Mouse (Mus musculus): Measurements from ENCODE around the gene Evc. TPM values are rescaled to one million over a fixed set of nuclear protein-coding genes. Genes with fewer than 3 reads are reported as not detected.

Evc gene
- under 1 TPM; 0.09 TPM for total RNA-seq (2023)

DNA sequence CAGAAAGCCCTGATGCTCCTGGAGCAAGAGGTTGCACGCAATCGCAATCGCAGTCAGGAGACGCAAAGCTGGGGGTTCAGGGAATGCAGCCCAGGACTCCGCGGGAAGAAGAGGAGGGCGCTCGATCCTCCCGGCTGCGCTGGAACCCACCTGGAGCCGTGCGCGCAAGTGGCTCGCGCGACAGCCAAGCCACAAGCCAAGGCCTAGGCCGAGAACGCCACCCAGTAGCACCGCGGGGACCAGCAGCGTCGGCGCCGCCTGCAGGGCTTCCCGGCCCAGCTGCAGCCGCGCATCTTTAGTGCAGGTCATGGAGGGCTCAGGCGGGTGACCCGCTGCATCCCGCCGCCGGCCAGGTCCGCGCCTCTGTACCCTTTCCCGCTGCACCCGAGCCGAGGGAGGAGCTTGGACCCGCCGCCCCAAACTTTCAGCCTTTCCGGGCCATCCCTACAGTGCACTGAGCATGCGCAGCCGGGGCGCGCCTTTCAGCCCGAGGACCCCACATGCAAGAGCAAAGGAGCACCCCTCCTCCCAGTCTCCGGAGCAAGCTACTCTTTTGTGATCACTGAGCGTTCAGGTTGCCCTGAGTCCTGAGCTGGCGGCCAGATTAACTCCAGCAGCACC, at the start of gene Evc:
Gene Evc, minus strand, starts transcription at position 410 of the 621 bp plus-strand sequence.

DNA sequence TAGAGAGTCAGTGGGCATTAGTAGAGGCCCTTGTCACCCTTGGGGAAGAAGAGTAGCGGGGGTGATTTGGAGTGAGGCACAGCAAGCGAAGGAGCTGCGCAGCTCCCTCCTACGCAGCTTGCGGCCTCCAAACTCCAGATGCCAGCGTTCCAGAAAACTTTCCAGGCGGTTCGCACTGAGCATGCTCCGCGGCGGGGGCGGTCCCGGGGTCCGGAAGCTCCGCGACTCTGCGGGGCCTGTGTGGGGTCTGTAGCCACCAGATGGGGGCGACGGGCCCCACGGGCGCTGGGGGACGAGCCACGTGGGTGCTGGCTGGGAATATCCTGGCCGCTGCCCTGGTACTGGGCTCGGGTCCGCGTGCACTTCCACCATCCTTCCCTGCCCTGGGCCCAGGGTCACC, 1.6 kb upstream of the Evc start, which contains the start of gene Evc2:
Gene Evc2, plus strand, starts transcription at position 212 of the 400 bp plus-strand sequence.

DNA sequence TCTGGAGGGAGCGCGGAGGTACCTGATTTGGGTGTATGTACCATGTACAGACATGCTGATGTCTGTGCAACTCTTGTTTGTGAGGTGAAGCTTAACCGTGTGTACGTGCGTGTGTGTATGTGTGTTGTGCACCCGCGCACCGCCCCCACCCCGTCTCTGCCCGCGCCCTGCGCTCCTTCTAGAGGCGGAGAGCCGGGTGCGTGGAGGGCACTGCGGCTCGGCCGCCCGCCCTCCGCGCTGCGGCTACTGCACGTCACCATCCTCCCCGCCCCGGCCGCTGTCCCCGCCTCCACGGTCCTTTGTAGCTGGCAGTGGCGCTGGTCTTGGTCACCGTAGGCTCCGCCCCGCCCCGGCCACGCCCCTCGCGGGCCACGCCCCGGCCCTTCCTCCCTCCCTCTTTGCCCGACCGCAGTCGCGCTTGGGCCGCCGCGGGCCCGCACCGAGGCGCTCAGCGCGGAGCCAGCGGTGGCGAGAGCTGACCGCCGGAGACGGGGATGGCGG, 95.0 kb downstream of the Evc start, which contains the start of gene Crmp1:
Gene Crmp1, plus strand, starts transcription at position 290 of the 501 bp plus-strand sequence.

Other genes with a start within 250 kb of the Evc start
- not detected for gene Crmp1, start 95.0 kb downstream of the Evc start, total RNA-seq (2023)
- gene Evc2, start 1.6 kb upstream of the Evc start, total RNA-seq (2023): not detected

Measured in neutrophil, adult 83 days (primary cell).